Mouse (Mus musculus) midbrain, embryonic 14.5 days (tissue): ENCODE data around the gene Hmgb1. TPM values are rescaled to one million over a fixed set of nuclear protein-coding genes. Genes with fewer than 3 reads are reported as not detected.

Source experiments
- ATAC-seq: fragments of 200-750 bp; cut with Nextera tagmentation; 2 replicates; pipeline ENCODE4 v1.8.0; 2017; ENCODE audit warnings: moderate number of reproducible peaks, moderate library complexity; ENCODE audit not compliant: low FRiP score, low TSS enrichment
- DNase-seq: peaks from one replicate; pipeline ENCODE4 v3.0.0-alpha.2; 2015
- H3K27ac ChIP-seq: fragments of 300-500 bp; sonication (generic); replicated peaks from 2 replicates; pipeline ENCODE4 v1.5.1; 2014; ENCODE audit warnings: mild to moderate bottlenecking, low read depth, low read length, moderate library complexity
- H3K27me3 ChIP-seq: fragments of 300-500 bp; sonication (generic); 2 replicates; pipeline ENCODE4 v1.6.1; 2014; ENCODE audit warnings: low read length, control low read depth, mixed read lengths; ENCODE audit not compliant: control insufficient read depth, insufficient read depth
- H3K36me3 ChIP-seq: fragments of 300-500 bp; sonication (generic); 2 replicates; pipeline ENCODE4 v1.6.1; 2014; ENCODE audit warnings: low read length, control low read depth; ENCODE audit not compliant: control insufficient read depth, insufficient read depth
- H3K4me1 ChIP-seq: fragments of 300-500 bp; sonication (generic); 2 replicates; pipeline ENCODE4 v1.6.1; 2014; ENCODE audit warnings: mild to moderate bottlenecking, antibody characterized with exemption, low read length, control low read depth; ENCODE audit not compliant: control insufficient read depth, insufficient read depth
- H3K4me2 ChIP-seq: fragments of 300-500 bp; sonication (generic); 2 replicates; pipeline ENCODE4 v1.6.1; 2014; ENCODE audit warnings: mild to moderate bottlenecking, low read length, moderate library complexity
- H3K4me3 ChIP-seq: fragments of 300-500 bp; sonication (generic); replicated peaks from 2 replicates; pipeline ENCODE4 v1.5.1; 2014; ENCODE audit warnings: low read depth, low read length
- H3K9ac ChIP-seq: fragments of 300-500 bp; sonication (generic); replicated peaks from 2 replicates; pipeline ENCODE4 v1.6.1; 2014; ENCODE audit warnings: mild to moderate bottlenecking, low read length, moderate library complexity
- H3K9me3 ChIP-seq: fragments of 300-500 bp; sonication (generic); 2 replicates; pipeline ENCODE4 v1.6.1; 2016; ENCODE audit warnings: low read length, control low read depth, mixed read lengths; ENCODE audit not compliant: control insufficient read depth
- WGBS: fragments of 180-500 bp; shearing (Covaris S2); extraction: QIAGEN DNeasy Blood & Tissue Kit; methylation state at CpG from one replicate; pipeline ENCODE4 v1.1.7; 2014; 5-methylcytosine and 5-hydroxymethylcytosine counted together
- polyA plus RNA-seq: library from polyadenylated mRNA; unstranded; fragments of >200 nt; fragmentation: Nextera tagmentation; extraction: Ambion mirVana; gene quantifications from 2 replicates; pipeline ENCODE4 v1.2.1, GENCODE M21; 2014

The Hmgb1 gene
- polyA plus RNA-seq, 1 experiment from 2014 or later = 947 TPM

DNA sequence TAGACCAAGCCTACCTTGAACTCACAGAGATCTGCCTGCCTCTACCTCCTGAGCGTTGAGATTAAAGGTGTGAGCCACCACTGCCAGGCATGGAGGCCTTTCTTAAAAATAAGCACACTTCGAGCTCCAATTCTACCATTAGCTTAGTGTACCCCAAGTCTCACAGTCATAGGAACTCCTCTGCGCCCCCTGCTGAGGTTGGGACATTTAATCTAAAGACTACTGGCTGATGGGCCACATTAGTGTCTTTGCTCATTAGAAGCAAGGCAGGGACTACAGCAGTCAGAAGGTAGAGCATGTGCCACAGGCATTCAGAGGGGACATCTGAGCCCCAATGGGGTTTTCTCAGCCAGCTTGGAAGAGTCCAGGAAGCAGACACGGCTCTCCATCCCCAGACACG lies 86.4 kb downstream of the Hmgb1 start:
- Histone ChIP-seq H3K27ac (no peak overlapping the region), H3K4me3 (no peak overlapping the region), H3K9ac (no peak overlapping the region), H3K27me3 (no peaks in the 10 kb centered on the region), H3K9me3 (no peaks in the 10 kb centered on the region), H3K36me3 (no peaks in the 10 kb centered on the region), H3K4me2 (no peak overlapping the region), H3K4me1 (no peaks in the 10 kb centered on the region)
- DNase-seq (no peak), ATAC-seq (no peak)
- 88% methylated on average over 5 of the region's 5 CpGs for WGBS

DNA sequence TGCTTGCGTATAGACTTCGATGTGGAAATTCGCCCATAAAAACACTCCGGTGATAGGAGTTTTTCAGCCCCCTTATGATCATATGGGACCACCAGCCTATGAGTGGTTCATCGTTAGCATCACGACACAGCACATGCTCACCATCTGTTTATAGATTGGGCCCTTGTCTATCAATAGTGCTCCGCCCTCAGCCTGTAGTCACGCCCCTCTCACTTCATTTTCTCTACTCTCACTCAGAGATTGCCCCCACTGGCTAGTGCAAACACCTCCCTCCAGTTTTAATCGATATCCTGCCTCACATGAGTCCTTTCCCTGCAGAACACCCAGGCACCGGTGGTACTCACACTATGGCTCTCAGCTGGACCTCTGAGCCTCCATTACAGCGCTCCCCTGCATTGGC lies 88.0 kb downstream of the Hmgb1 start:
- 84% methylated on average over 11 of the region's 11 CpGs for WGBS
- H3K9me3 ChIP-seq = no peaks in the 10 kb centered on the region
- H3K27me3 ChIP-seq = no peaks in the 10 kb centered on the region
- H3K27ac ChIP-seq = no peak overlapping the region
- no peak overlapping the region for H3K4me2 ChIP-seq
- H3K9ac ChIP-seq = no peak overlapping the region
- no peaks in the 10 kb centered on the region for H3K36me3 ChIP-seq
- no peak for DNase-seq
- no peak overlapping the region for H3K4me3 ChIP-seq
- H3K4me1 ChIP-seq = no peaks in the 10 kb centered on the region
- ATAC-seq = no peak

DNA sequence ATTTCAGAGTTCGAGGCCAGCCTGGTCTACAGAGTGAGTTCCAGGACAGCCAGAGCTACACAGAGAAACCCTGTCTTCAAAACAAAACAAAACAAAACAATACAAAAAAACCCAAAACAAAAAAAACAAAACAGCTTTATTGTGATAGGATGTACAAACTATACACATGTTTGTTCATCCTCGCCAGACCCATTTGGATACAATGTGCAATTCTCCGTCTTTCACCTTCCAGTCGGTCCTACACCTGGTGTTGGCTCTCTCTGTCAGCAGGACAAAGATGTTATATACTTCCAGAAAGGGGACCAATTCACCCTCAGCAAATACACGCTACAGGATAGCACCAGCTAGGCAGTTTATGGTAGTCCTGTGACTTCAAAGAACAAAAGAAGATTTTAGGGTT lies 91.4 kb downstream of the Hmgb1 start:
- no peaks in the 10 kb centered on the region for H3K36me3 ChIP-seq
- ATAC-seq (no peak), DNase-seq (no peak)
- H3K4me2 ChIP-seq = no peak overlapping the region
- no peaks in the 10 kb centered on the region for H3K4me1 ChIP-seq
- no peak overlapping the region for H3K4me3 ChIP-seq
- H3K27ac ChIP-seq = no peak overlapping the region
- no peaks in the 10 kb centered on the region for H3K27me3 ChIP-seq
- WGBS = 94% methylated on average over 5 of the region's 5 CpGs
- H3K9me3 ChIP-seq = no peaks in the 10 kb centered on the region
- no peak overlapping the region for H3K9ac ChIP-seq

DNA sequence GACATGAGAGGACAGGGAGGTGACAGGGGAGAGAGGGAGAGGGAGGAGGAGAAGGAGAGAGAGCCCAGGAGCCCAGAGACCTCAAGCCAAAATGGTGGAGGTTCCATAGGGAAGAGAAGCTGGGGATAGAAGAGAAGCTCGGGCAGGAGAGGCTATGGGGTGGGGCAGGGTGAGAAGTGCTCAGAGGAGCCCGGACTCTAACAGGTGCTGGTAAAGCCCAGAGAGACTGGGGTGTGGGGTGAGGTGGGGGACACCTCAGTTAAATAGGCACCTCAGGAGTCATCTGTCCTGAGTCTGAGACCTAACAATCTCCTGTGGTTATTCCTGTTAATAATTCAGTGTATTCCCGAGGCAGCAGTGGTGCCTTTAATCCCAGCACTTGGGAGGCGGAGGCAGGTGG lies 91.8 kb downstream of the Hmgb1 start:
- DNase-seq (no peak), ATAC-seq (no peak)
- Histone ChIP-seq H3K4me1 (no peaks in the 10 kb centered on the region), H3K9me3 (no peaks in the 10 kb centered on the region), H3K36me3 (no peaks in the 10 kb centered on the region), H3K4me3 (no peak overlapping the region), H3K4me2 (no peak overlapping the region), H3K9ac (no peak overlapping the region), H3K27ac (no peak overlapping the region), H3K27me3 (no peaks in the 10 kb centered on the region)
- 84% methylated on average over 4 of the region's 4 CpGs for WGBS

DNA sequence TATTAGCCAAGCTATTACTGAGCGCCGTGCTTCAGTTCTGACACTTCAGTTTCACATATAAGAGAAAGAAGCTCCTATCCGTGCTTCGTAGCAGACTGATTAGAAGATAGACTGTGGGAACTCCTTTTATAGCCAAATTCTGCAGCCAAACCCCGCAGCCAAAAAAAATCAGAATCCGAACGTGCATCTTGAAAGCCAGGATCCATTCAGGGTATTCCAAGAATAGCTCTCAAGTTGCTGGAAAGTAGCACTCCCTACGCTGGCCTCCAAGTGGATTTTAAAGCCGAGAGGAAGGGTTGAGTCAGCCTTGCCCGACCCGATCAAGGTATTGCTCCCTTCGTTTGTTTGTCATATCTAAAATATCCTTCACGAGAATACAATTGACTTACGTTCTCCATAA lies 93.0 kb downstream of the Hmgb1 start:
- ATAC-seq (no peak), DNase-seq (no peak)
- H3K36me3 ChIP-seq = no peaks in the 10 kb centered on the region
- no peaks in the 10 kb centered on the region for H3K4me1 ChIP-seq
- H3K4me3 ChIP-seq = no peak overlapping the region
- no peak overlapping the region for H3K27ac ChIP-seq
- no peaks in the 10 kb centered on the region for H3K27me3 ChIP-seq
- H3K9ac ChIP-seq = no peak overlapping the region
- H3K9me3 ChIP-seq = no peaks in the 10 kb centered on the region
- H3K4me2 ChIP-seq = no peak overlapping the region
- 94% methylated on average over 14 of the region's 14 CpGs for WGBS

DNA sequence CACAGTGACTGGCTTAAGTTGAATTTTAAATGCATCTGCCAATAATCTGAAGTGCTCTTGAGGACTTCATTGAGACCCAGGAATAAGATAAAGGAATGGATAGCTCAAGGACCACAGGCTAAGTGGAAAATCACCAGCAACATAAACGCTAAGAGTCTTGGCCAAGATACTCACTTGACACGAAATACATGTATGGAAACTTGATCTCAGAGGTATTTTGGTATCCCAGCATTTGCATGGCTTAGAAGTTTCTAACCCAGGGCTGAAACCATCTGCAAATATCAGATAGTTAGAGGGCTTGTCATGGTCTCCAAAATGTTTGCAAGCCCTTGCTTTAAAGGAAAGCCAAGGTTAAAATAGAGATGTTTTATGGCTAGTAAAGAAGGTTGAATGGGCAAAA lies 94.4 kb downstream of the Hmgb1 start:
- ATAC-seq (no peak), DNase-seq (no peak)
- H3K27me3 ChIP-seq = no peaks in the 10 kb centered on the region
- H3K4me1 ChIP-seq = no peaks in the 10 kb centered on the region
- H3K4me3 ChIP-seq = no peak overlapping the region
- 82% methylated on average over 2 of the region's 2 CpGs for WGBS
- no peak overlapping the region for H3K9ac ChIP-seq
- no peaks in the 10 kb centered on the region for H3K36me3 ChIP-seq
- H3K9me3 ChIP-seq = no peaks in the 10 kb centered on the region
- no peak overlapping the region for H3K4me2 ChIP-seq
- no peak overlapping the region for H3K27ac ChIP-seq

DNA sequence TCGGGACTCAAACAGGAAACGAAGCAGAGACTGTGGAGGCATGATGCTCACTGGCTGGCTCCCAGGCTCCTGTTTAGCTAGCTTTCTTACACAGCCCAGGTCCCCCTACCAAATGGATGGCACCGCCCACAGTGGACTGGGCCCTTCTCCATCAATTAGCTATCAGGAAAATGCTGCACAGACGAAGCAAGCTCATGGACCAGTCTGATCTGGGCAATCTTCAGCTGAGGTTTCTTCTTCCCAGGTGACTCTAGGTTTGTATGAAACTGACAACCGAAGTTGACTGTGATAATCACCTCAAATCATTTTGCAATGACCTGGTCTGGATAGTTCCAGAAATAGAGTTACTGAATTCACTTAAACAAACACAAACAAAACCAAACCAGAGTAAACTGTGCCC lies 94.8 kb downstream of the Hmgb1 start:
- H3K27me3 ChIP-seq = no peaks in the 10 kb centered on the region
- DNase-seq (no peak), ATAC-seq (no peak)
- H3K4me2 ChIP-seq = no peak overlapping the region
- H3K27ac ChIP-seq = no peak overlapping the region
- WGBS = 93% methylated on average over 5 of the region's 5 CpGs
- H3K9me3 ChIP-seq = no peaks in the 10 kb centered on the region
- no peaks in the 10 kb centered on the region for H3K4me1 ChIP-seq
- H3K36me3 ChIP-seq = no peaks in the 10 kb centered on the region
- no peak overlapping the region for H3K9ac ChIP-seq
- H3K4me3 ChIP-seq = no peak overlapping the region

DNA sequence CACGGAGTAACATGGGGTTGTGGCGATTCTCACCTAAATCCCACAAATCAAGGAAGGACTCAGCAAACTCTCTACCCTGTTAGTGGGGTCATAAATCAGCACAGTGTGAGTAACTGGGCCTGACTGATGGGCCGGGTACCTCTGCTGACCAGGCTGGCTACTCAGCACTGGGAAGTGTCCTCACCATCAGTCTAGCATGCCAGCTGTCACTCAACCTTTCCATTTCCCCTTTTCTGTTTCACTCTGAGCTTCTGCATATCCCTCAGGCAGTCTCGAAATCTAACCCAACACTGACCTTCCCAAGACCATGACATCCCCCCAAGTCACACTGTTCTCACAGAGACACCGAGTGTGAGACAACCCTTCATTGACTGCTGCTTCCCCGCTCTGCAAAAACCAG lies 95.4 kb downstream of the Hmgb1 start:
- Histone ChIP-seq H3K36me3 (no peaks in the 10 kb centered on the region), H3K4me1 (no peaks in the 10 kb centered on the region), H3K27ac (no peak overlapping the region), H3K9me3 (no peaks in the 10 kb centered on the region), H3K27me3 (no peaks in the 10 kb centered on the region), H3K9ac (no peak overlapping the region), H3K4me3 (no peak overlapping the region), H3K4me2 (no peak overlapping the region)
- ATAC-seq (no peak), DNase-seq (no peak)
- 87% methylated on average over 6 of the region's 6 CpGs for WGBS

DNA sequence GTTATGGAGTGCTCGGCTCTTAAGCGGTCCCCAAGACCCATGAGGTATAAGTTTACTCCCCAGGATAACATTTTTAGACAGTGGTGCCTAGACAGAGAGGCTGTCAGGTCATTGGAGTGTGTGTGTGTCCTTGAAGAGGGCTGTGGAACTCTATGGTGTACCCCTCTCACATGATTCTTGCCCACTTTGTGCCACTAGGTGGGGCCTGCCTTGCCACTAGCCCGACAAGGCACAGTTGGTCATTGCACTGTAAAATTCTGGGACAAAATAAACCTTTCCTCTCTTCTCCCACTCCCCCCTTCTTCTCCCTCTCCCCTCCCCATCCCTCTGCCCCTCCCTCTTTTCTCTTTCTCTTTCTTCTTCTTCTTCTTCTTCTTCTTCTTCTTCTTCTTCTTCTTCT lies 96.1 kb downstream of the Hmgb1 start:
- Histone ChIP-seq H3K36me3 (no peaks in the 10 kb centered on the region), H3K9me3 (no peaks in the 10 kb centered on the region), H3K4me3 (no peak overlapping the region), H3K27ac (no peak overlapping the region), H3K27me3 (no peaks in the 10 kb centered on the region), H3K9ac (no peak overlapping the region), H3K4me1 (no peaks in the 10 kb centered on the region), H3K4me2 (no peak overlapping the region)
- DNase-seq = no peak
- WGBS = 82% methylated on average over 3 of the region's 3 CpGs
- no peak for ATAC-seq
